Mouse (Mus musculus): ENCODE results near the gene Bud13. TPM values are rescaled to one million over a fixed set of nuclear protein-coding genes. Genes with fewer than 3 reads are reported as not detected.

Gene Bud13
- 11.6 and 12.2 TPM in 2 replicates for polyA plus RNA-seq (2015; fragmentation: Nextera tagmentation; extraction: Ambion mirVana)

DNA sequence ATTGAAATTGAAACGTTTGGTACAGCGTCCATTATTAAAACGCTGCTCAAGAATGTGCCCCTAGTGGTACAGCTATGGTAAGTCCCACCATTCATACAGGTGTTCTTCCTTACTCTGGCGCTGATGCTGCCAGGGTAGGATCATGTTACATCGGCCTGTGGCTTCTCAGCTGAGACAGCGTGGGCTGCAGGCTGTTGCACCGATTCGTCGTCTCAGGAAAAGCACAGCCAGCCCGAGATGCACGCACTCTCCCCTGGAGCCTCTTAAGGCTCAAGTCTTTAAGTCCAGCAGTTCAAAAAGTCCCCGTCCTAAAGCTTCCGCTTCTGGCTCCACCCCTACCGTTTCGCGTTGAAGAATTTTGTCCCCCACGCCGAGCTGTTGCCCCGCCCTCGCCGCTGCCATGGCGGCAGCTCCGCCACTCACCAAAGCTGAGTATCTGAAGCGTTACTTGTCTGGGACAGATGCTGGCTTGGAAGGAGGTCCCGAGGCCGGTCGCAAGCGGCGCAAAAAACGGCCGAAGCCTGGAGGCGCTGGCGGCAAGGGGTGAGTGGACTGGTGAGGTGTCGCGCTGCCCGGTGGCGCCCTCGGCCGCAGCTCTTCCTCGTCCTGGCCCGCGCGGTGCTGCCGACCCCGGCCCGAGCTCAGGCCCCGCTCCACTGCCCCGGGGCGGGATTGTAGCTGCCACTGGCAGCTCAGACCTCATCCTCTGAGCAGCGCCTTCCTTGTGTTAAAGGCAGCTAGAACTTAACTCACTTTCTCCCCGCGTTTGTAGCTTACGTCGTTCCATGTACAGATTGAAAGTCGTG is at the start of gene Bud13:
TSS of gene Bud13 (plus strand) at position 378 of the 806 bp plus-strand sequence.

DNA sequence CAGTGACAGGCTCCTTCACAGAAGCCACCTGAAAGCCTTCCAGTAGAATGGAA is 47.4 kb upstream of the Bud13 start, which contains the start of gene Apoc3:
TSS of gene Apoc3 (minus strand) at position 41 of the 53 bp plus-strand sequence.

DNA sequence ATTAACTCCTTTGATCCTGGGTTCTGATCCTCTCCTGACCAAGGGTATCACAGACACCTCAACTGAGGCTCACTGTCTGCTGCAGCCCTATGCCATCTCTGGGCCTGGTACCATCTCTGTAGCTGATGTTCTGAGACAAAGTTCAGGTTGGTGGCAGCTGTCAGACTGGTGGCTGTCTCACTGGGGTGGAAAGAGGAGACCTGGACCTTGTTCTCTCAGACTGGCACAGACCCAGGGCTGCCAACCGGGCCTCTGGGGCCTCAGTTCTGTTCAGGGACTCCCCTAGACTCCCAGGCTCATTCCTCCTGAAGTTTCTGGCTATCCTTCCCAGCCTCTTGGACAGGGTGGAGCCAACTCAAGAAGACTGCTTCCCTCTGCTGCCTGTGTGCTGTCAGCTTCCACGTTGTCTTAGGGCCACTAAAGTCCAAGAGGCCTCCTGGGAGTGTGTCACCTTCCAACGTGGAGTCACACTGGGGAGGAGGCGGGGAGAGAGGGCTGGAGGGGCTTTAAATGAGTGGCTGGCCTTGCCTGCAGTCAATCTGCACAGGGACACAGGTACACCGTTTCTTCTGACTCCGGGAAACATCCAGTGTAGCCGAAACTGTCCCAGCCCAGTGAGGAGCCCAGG is 42.2 kb upstream of the Bud13 start, which contains the start of gene Apoa4:
TSS of gene Apoa4 (plus strand) at position 171 of the 628 bp plus-strand sequence.

DNA sequence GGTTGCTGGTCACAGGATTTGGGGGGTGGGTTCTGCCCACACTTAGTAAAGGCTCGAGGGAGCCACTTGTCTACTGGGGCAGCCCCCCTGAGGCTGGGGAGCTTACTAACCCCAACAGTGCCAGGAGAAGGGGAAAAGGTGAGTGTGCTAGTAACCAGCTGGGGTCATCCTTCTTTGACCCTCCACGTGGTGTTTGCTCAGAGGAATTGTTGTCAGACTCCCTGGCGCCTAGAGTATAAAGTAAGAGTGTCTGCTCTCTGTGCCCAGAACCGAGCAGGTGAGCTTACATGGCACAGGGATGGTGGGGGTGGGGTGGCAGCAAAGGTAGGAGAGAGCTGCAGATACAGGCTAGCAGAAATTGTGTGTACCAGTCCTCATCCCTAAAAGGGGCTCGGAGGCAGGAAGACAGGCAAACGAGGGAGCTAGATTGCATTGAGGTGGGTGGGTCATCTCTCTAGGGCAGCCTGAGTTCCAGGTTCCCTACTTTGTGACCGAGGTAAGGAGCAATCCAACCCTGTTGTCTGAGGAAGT is 14.4 kb upstream of the Bud13 start, which contains the start of gene Apoa5:
TSS of gene Apoa5 (plus strand) at position 291 of the 531 bp plus-strand sequence.

DNA sequence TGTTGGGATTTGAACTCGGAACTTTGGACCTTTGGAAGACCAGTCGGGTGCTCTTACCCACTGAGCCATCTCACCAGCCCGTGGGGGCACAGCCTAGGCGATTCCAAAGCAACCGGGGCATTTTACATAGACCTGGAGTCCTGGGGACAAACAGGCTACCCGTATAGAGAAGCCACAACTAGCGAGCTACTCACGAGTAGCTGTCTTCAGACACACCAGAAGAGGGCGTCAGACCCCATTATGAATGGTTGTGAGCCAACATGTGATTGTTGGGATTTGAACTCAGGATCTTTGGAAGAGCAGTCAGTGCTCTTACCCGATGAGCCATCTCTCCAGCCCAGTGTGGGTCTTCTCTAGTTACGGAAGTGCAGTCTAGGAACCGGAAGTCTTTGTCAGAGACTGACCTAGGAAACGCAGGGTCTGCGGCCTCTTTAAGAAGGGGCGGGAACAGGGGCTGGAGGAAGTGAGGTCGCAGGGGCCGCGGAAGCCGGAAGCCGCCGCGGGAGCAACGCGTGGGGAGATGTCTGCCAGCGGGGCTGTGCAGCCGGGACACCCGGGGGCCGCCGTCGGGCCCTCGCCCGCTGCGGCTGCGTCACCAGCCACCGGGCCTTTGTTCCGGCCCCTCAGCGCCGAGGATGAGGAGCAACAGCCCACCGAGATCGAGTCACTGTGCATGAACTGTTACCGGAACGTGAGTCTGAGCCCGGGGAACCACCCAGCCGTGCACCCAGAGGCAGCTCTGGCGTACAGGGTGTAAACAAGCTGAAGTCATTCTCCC is 9.9 kb upstream of the Bud13 start, which contains the start of gene Zpr1:
TSS of gene Zpr1 (plus strand) at position 388 of the 778 bp plus-strand sequence.

DNA sequence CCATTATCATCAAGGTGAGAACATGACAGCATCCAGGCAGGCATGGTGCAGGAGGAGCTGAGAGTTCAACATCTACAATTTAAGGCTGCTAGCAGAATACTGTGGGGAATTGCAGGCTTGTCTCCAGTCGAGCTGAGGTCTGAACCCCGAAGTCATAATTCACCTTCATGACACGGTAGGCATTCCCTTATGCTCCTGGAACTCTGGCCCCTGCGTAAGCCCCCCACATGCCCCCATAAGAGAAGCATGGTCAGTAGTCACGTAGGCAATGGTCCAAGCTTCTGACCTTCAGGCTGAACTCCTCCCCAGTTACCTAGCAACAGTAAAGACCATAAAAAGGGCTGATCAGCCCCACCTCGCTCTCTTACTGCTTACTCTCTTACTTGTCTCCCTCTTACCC is 37.1 kb downstream of the Bud13 start, which contains the start of gene 4931429L15Rik:
TSS of gene 4931429L15Rik (minus strand) at position 101 of the 400 bp plus-strand sequence.

Other genes starting within 250 kb of the Bud13 start
- 9.7 and 9.8 TPM in 2 replicates for gene Apoa1, start 54.4 kb upstream of the Bud13 start, polyA plus RNA-seq (2015; fragmentation: Nextera tagmentation; extraction: Ambion mirVana)
- not detected in 2 replicates for gene Apoc3, start 47.4 kb upstream of the Bud13 start, polyA plus RNA-seq (2015; fragmentation: Nextera tagmentation; extraction: Ambion mirVana)
- gene Apoa4, start 42.3 kb upstream of the Bud13 start, polyA plus RNA-seq (2015; fragmentation: Nextera tagmentation; extraction: Ambion mirVana) = 0.09 TPM in 1 of 2 replicates, not detected in the other
- 0.33 TPM in 1 of 2 replicates, not detected in the other for gene Apoa5, start 14.4 kb upstream of the Bud13 start, polyA plus RNA-seq (2015; fragmentation: Nextera tagmentation; extraction: Ambion mirVana)
- gene Zpr1, start 9.9 kb upstream of the Bud13 start, polyA plus RNA-seq (2015; fragmentation: Nextera tagmentation; extraction: Ambion mirVana) = 44.5 and 46.8 TPM in 2 replicates
- gene 4931429L15Rik, start 37.0 kb downstream of the Bud13 start, polyA plus RNA-seq (2015; fragmentation: Nextera tagmentation; extraction: Ambion mirVana) = not detected in 2 replicates

Measured in neural tube, postnatal 0 days (tissue).